Mouse (Mus musculus): Measurements from ENCODE around the gene Tekt3. TPM values are rescaled to one million over a fixed set of nuclear protein-coding genes. Genes with fewer than 3 reads are reported as not detected.

The Tekt3 gene
- polyA plus RNA-seq, 1 experiment = not detected

DNA sequence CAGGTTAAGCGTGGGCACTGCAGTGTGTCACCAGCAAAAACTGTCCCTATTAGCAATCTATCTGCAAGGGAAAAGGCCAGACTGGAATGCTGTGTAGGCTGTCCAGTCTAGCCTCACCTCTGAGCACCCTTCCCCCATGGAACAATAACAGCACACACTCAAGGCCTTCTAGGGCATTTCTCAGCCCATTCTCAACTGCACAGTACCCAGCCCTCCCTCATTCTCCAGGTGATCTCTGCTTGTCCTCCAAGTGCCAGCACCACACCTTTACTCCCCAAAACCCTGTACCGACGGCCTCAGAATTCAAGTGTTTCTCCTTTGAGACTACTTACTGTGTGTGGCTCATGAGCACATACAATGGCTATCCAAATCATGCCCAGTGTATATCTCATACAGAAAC, 33.3 kb upstream of the Tekt3 start:
- WGBS = 89% methylated on average over 3 of the region's 3 CpGs

DNA sequence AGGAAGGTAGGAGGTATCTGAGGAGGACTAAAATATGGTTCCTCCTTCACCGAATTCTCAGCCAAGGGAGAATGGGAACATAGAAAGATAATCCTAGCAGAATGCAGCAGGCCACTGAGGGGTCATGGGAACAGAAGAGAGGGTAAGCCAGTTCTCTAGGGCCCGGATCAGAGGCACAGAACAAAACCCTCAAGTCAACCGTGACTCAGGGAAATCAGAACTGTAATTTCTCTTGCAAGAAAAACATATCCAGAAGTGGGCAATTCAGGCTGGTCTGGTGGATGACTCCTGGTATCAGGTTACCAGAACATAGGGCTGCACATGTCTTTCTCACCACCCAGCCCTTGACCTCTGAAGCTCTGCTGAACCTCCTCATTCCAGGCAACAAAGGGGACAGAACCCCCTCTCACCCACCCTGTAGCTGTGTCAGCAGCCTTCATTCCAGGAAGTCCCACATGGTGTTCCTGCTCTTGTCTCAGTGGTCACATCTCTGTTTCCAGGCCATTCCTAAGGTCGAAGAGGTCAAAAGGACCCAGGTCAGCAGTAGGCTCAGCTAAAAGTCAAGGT, 32.2 kb upstream of the Tekt3 start:
- TF ChIP-seq CTCF (IDR thresholded peaks at IDR 0.05; ENCODE audit: insufficient read depth, low read depth, low read length) (no peak), POLR2A (IDR thresholded peaks at IDR 0.05; ENCODE audit: insufficient read depth, low read depth, low read length) (no peak)
- H3K27ac ChIP-seq (ENCODE audit: insufficient read depth, low read depth, low read length) = no peak overlapping the region
- WGBS = 80% methylated on average over 4 of the region's 4 CpGs
- peaks cover 6% of the 10 kb centered on the region for H3K4me1 ChIP-seq (ENCODE audit: control insufficient read depth, insufficient read depth, low read length)
- no peak overlapping the region for H3K4me3 ChIP-seq (ENCODE audit: insufficient read depth, low read depth, low read length)

More for the DNA sequence above, 33.3 kb upstream of the Tekt3 start:
- Histone ChIP-seq H3K4me3 (ENCODE audit: insufficient read depth, low read depth, low read length) (no peak overlapping the region), H3K4me1 (ENCODE audit: control insufficient read depth, insufficient read depth, low read length) (peaks cover 6% of the 10 kb centered on the region), H3K27ac (ENCODE audit: insufficient read depth, low read depth, low read length) (no peak overlapping the region)
- TF ChIP-seq POLR2A (IDR thresholded peaks at IDR 0.05; ENCODE audit: insufficient read depth, low read depth, low read length) (no peak), CTCF (IDR thresholded peaks at IDR 0.05; ENCODE audit: insufficient read depth, low read depth, low read length) (no peak)

DNA sequence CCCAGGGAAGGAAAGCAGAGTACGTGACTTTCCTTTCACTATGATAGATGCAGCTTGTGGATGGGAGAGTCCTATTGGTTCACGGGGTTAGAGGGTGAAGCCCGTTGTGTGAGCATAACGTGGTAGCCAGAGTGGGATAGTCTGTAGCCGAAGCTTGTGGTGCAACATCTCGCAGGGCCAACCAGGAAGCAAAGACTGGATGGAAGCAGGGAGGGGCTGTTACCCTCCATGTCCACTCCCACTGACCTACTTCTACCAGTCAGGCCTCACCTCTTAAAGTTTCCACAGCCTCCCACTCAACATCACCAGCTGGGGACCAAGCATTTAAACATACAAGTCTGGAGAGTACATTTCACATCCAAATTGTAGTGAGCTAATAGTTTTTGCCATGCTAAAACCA, 31.7 kb upstream of the Tekt3 start:
- TF ChIP-seq CTCF (IDR thresholded peaks at IDR 0.05; ENCODE audit: insufficient read depth, low read depth, low read length) (no peak), POLR2A (IDR thresholded peaks at IDR 0.05; ENCODE audit: insufficient read depth, low read depth, low read length) (no peak)
- Histone ChIP-seq H3K27ac (ENCODE audit: insufficient read depth, low read depth, low read length) (no peak overlapping the region), H3K4me3 (ENCODE audit: insufficient read depth, low read depth, low read length) (no peak overlapping the region), H3K4me1 (ENCODE audit: control insufficient read depth, insufficient read depth, low read length) (peaks cover 6% of the 10 kb centered on the region)
- 90% methylated on average over 6 of the region's 6 CpGs for whole genome bisulfite sequencing

DNA sequence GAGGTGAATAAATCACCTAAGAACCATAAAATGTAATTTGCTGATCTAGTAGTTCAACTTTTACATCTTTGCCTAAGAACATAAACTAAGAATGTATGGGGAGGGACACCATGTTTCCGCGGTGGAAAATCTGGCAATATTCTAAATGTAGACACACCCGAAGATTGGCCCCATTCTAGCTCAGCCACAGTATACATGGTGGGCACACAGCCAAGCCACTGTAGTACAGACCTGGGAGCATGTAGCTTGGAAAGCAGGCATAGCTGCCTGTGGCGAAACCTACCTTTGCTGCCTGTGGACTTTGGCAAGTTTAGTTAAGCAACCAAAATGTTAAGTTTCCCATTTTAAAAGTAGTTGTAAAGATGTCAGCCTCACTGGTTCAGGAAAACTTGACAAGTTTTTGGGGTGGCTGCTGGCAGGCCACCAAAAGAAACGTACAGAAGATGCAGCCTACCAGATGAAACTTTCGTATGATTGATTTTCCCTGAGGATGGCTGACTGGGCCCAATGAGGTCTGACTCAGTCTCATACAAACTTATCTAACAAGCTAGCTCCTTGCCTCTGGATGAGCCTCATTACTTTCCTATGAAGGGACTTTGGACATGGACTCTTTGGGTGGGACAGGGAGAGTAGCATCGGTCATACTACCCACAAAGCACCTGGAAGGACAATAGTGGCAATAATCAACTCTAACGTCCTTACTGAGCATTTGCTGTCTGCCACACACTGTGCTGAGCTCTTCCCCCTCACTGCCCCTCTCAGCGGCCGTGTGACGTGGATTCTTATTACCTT, 25.8 kb upstream of the Tekt3 start:
- no peaks in the 10 kb centered on the region for H3K4me1 ChIP-seq (ENCODE audit: control insufficient read depth, insufficient read depth, low read length)
- H3K4me3 ChIP-seq (ENCODE audit: insufficient read depth, low read depth, low read length) = no peak overlapping the region
- no peak overlapping the region for H3K27ac ChIP-seq (ENCODE audit: insufficient read depth, low read depth, low read length)
- WGBS = 85% methylated on average over 11 of the region's 11 CpGs
- TF ChIP-seq POLR2A (IDR thresholded peaks at IDR 0.05; ENCODE audit: insufficient read depth, low read depth, low read length) (no peak), CTCF (IDR thresholded peaks at IDR 0.05; ENCODE audit: insufficient read depth, low read depth, low read length) (no peak)

DNA sequence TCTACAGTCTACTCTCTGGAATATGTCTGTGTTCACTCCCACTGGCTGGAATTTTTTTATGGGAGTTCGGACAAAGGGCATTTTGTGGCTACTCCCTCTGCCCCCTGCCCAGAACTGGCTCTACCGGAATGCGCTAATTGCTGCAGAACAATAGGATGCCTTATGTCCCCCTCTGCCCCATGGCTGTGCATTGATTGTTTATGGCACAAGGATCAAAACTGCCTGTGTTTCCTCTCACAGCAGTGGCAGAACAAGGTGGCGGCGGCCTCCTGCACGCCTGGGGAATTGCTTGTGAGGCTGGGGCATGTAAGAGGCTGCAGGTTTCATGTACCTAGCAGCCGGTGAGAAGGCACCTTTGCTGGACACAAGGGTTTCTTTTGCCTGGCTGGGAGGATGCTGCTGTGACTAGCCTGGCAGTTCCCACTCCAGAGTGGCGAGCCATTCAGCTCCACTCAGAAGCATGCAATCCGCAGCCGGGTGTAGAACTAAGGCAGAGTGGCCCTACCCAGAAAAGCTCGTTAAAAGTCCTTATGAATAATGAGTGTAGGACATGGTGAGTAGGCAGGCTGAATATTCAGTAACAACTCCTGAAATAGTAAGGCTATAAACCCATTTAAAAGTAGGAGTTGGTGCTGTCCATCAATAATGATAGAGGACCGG, 21.3 kb upstream of the Tekt3 start:
- Histone ChIP-seq H3K27ac (ENCODE audit: insufficient read depth, low read depth, low read length) (no peak overlapping the region), H3K4me3 (ENCODE audit: insufficient read depth, low read depth, low read length) (no peak overlapping the region), H3K4me1 (ENCODE audit: control insufficient read depth, insufficient read depth, low read length) (no peaks in the 10 kb centered on the region)
- WGBS = 59% methylated on average over 12 of the region's 12 CpGs
- TF ChIP-seq CTCF (IDR thresholded peaks at IDR 0.05; ENCODE audit: insufficient read depth, low read depth, low read length) = no peak

DNA sequence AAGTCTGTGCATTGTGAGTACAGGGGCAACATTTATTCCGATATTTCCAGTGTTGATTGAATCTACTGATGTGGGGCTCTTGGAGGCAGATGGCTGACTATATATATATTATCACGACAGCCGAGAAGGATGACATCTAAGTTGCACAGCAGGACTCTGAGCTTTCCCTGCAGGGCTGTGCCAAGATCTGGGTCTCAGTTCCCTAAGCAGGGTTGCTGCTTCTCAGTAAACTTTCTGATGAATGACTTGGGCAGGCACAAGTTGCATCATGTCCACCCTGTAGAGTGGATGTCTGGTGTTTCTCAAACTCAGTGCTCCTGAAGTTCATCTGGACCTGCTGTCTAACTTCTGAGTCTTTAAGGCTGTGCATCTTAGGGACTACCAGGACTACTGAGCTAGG, 15.7 kb upstream of the Tekt3 start:
- no peak overlapping the region for H3K27ac ChIP-seq (ENCODE audit: insufficient read depth, low read depth, low read length)
- no peaks in the 10 kb centered on the region for H3K4me1 ChIP-seq (ENCODE audit: control insufficient read depth, insufficient read depth, low read length)
- WGBS = 74% methylated on average over 3 of the region's 3 CpGs
- no peak overlapping the region for H3K4me3 ChIP-seq (ENCODE audit: insufficient read depth, low read depth, low read length)
- no peak for TF ChIP-seq POLR2A (IDR thresholded peaks at IDR 0.05; ENCODE audit: insufficient read depth, low read depth, low read length)
- no peak for TF ChIP-seq CTCF (IDR thresholded peaks at IDR 0.05; ENCODE audit: insufficient read depth, low read depth, low read length)

DNA sequence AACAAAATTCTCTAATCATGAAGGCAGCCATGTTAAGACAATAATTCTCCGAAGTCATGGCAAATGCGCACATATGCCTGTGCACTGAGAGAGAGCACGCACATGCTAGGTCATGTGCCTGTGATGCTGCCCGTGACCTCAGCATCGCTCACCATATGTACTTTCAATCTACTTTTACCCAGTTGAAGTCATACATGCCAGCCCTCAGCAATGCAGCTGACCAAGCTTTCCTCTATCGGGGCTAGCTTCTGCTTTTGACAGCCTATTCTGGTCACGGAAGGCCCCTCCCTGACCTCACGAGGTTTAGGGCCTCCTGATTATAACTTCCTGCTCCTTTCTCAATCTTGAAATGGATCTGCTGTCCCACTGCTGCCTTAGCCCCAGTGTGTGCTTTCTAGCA, 15.1 kb upstream of the Tekt3 start:
- Histone ChIP-seq H3K4me3 (ENCODE audit: insufficient read depth, low read depth, low read length) (no peak overlapping the region), H3K27ac (ENCODE audit: insufficient read depth, low read depth, low read length) (no peak overlapping the region), H3K4me1 (ENCODE audit: control insufficient read depth, insufficient read depth, low read length) (no peaks in the 10 kb centered on the region)
- 97% methylated on average over 8 of the region's 8 CpGs for WGBS
- TF ChIP-seq CTCF (IDR thresholded peaks at IDR 0.05; ENCODE audit: insufficient read depth, low read depth, low read length) (no peak), POLR2A (IDR thresholded peaks at IDR 0.05; ENCODE audit: insufficient read depth, low read depth, low read length) (no peak)

DNA sequence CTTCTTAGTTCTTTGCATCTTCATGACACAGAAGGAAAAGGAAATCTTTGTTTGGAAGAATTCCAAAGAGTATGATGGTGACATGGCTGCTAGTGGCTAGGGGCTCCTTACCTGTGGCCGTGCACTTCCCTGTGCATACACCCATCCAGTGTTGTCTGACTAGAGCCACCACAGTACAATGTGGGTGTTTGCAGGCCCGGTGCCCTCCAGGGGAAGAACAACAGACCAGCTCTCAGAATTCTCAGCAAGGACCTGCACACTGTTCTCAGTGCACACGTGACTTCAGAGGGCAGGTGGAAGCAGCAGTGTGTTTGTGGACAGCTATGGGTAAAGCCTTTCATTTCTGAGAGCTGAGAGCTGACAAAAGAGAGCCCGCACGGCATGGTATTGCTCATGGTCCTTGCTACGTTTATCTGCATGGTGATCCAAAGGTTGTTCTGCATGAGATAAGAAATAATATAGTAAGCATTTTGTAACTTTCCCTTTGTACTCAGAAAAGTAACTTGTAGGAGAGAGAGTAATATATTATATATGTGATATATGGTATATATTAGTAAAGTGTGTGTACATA, 11.0 kb upstream of the Tekt3 start:
- WGBS = 97% methylated on average over 6 of the region's 6 CpGs
- TF ChIP-seq CTCF (IDR thresholded peaks at IDR 0.05; ENCODE audit: insufficient read depth, low read depth, low read length) (no peak), POLR2A (IDR thresholded peaks at IDR 0.05; ENCODE audit: insufficient read depth, low read depth, low read length) (no peak)

DNA sequence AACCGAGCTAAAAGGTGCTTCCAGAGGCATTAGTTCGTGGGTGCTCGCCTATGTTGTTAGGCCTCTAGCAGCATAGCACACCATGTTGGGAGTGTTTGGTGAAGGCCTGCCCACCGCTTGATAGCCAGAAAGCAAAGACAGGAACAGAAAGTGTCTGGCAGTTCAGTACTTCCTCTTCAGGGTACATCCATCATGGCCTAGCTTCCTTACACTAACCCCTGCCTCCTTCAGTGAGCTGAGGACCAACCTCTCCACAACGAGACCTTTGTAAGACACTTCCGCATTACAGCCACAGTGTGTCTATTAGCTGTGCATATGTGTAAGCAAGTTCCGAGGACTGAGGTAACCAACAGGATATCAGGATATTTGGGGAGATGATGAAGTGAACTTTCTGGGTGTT, 10.4 kb upstream of the Tekt3 start:
- Histone ChIP-seq H3K4me3 (ENCODE audit: insufficient read depth, low read depth, low read length) (no peak overlapping the region), H3K27ac (ENCODE audit: insufficient read depth, low read depth, low read length) (no peak overlapping the region), H3K4me1 (ENCODE audit: control insufficient read depth, insufficient read depth, low read length) (no peaks in the 10 kb centered on the region; the same call in 1 of the 2 replicates)
- no peak for TF ChIP-seq POLR2A (IDR thresholded peaks at IDR 0.05; ENCODE audit: insufficient read depth, low read depth, low read length)
- 92% methylated on average over 7 of the region's 7 CpGs for WGBS

More for the DNA sequence above, 11.0 kb upstream of the Tekt3 start:
- H3K27ac ChIP-seq (ENCODE audit: insufficient read depth, low read depth, low read length) = no peak overlapping the region
- H3K4me1 ChIP-seq (ENCODE audit: control insufficient read depth, insufficient read depth, low read length) = no peaks in the 10 kb centered on the region; the same call in 1 of the 2 replicates
- H3K4me3 ChIP-seq (ENCODE audit: insufficient read depth, low read depth, low read length) = no peak overlapping the region

Measured in olfactory bulb, adult 2 months (tissue).